Mouse (Mus musculus) mature B cell (primary cell): ENCODE measurements around the gene Slc7a11.

Experiments
- in situ Hi-C: fragments of 300-500 bp; cut with MboI; formaldehyde crosslinking; loops from 2 replicates; pipeline ENCODE4 v1.14.3; 2019

Slc7a11 gene

DNA sequence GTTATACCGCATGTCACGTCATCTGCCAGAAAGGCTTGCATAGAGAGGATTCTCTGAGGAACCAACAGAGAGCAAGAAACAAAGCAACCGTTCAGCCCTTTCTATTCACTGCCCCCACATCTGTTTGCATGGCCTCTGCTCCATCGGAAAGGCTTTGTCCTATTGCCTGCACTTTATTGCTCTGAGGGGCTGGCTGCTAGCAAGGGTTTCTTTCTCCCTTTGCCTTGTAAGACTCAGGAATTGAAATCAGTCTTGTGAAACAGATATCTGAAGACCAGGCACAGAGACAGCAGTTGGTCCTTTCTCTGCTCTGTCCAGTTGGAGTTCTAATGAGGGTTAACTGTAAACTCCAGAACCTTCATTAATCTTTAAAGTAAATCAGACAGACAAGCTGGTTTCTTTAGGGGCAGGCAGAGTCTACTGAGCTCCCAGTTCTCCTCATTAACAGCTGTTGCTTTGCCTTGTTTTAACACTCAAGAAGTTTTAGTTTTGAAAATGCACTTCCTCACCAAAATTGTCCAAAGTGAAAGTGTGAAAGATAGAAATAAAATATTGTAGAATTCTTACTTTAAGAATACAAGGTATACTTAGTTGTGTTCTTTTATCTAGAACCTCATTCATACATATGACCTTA lies 575.3 kb downstream of the Slc7a11 start:
- in situ Hi-C loops, result no loop called here

DNA sequence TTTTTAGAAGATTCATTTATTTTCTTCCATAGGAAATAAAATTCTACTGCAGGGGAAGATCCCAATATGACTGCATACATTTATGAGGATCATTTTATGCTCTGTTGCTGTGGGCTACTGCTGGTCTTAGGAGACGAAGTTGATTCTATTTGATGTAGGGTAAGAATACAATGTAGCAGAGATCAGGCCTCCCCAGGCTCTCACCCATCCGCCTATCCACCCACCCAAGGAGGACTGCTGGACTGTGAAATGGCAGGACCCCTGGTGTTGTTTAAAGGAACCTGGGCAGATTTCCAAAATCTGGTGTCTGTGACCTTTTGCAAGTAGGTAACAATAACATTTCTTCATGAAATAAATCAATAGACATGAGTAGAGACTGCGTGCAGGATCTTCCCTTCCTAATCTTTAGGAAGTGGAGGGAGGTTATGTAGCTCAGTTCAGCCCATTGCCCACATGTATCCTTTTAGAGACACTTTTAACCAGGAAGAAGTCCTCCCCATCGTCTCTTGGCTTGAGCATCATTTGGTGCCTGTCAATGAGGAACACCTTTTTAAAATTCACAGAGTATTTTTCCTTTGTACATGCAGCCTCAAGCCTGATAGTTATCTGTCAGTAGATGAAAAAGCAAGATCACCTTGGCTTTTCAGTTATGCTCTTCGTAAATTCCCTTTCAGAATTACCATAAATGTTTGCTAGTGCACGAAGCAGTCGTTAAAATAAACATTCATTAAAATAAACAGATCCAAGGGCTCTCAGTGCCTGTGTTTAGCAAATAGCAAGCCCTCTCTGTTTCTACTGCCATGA lies 576.1 kb downstream of the Slc7a11 start:
- in situ Hi-C loops, result no loop called here

DNA sequence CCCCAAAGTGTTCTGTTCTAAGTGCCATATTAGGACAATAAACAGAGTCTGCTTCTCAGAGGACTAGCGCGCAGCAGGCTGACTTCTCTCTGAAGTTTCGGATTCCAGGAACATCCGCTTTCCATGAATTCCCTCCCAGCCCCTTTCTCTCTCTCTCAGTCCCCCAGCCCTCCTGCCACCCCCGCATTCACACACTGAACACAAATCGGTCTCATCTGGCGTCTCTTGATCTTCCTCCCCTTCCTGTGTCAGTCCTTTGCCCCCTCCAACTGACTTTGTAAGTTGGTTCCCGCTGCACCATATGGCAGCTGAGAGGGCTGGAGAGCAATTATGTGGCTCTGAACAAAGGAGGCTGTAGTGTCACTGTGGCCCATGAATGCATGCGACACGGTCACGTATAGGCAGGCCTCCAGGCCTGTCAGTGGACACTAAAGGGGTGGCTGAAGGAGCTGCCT lies 577.3 kb downstream of the Slc7a11 start:
- in situ Hi-C loops, result no loop called here

DNA sequence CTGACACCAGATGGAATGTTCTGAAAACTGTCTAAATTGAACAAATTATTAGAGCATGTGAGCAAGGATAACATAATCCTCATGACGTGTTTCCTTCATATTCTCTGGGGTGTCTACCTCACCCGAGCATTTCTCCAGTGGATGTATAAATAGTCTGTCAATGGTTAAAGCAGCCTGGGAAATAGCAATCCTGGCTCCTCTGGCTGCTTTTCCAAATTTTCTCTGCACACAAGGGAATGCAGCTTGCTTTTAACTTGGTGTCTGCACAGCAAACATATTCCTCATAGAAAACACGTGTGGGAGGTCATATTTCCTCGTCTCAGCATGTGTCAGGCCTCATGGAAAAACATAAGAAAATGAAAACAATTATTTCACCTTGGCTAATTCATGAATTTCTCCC lies 586.6 kb downstream of the Slc7a11 start:
- in situ Hi-C loops, result no loop called here

DNA sequence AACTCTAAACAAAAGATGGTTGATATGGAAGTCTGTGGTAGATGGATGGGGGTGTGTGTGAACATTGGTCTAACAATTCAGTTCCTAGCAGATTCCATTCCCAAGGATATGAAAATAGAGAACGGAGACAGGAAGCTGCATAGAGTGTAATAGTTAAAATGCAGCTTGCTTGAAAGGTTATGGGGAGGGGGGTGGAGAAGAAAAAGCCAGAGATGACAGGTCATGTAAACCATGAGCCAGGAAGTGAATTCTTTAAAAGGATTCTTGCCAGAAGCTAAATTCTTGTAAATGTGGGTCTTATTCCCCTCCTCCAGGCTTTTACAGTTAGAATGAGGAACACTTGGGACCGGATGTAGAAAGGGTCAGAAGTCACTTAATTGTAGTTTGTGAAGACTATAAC lies 589.1 kb downstream of the Slc7a11 start:
- in situ Hi-C loops, result no loop called here

DNA sequence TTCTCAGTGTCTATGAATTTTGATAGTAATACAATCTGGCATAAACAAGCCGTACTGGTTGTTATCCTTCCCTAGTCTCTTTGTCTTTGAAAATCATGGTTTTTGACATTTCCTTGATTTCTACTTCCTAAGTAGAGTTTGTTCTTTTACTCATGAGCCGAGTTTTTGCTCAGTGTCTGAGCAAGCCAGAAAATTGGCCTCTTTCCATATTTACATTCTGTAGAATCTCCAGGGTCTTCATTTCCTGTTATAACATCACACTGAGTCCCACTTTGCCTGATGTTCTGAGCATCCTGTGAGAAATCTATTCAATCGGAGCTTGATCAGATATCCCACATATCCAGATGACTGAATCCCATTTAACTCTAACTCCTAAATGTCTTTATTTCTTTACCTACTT lies 600.4 kb downstream of the Slc7a11 start:
- in situ Hi-C loops, result no loop called here
